Mouse (Mus musculus) limb, embryonic 14.5 days (tissue): ENCODE measurements around the gene Fam207a. TPM values are rescaled to one million over a fixed set of nuclear protein-coding genes. Genes with fewer than 3 reads are reported as not detected.

Experiments
- ATAC-seq: fragments of 200-750 bp; cut with Nextera tagmentation; 2 replicates; pipeline ENCODE4 v1.8.0; 2017; ENCODE audit warnings: low read depth, moderate number of reproducible peaks, moderate TSS enrichment; ENCODE audit not compliant: low FRiP score
- DNase-seq: peaks from one replicate; pipeline ENCODE4 v3.0.0-alpha.2; 2015; ENCODE audit warnings: low spot score
- H3K27ac ChIP-seq: fragments of 300-500 bp; sonication (generic); replicated peaks from 2 replicates; pipeline ENCODE4 v1.5.1; 2014; ENCODE audit warnings: low read depth, mild to moderate bottlenecking, low read length, moderate library complexity, mixed read lengths
- H3K27me3 ChIP-seq: fragments of 300-500 bp; sonication (generic); 2 replicates; pipeline ENCODE4 v1.6.1; 2014; ENCODE audit warnings: low read length, mixed read lengths; ENCODE audit not compliant: control insufficient read depth, insufficient read depth
- H3K36me3 ChIP-seq: fragments of 300-500 bp; sonication (generic); 2 replicates; pipeline ENCODE4 v1.6.1; 2014; ENCODE audit warnings: mild to moderate bottlenecking, low read length, moderate library complexity, mixed read lengths; ENCODE audit not compliant: control insufficient read depth, insufficient read depth
- H3K4me1 ChIP-seq: fragments of 300-500 bp; sonication (generic); 2 replicates; pipeline ENCODE4 v1.6.1; 2014; ENCODE audit warnings: antibody characterized with exemption, low read length, mixed read lengths; ENCODE audit not compliant: control insufficient read depth, insufficient read depth
- H3K4me2 ChIP-seq: fragments of 300-500 bp; sonication (generic); replicated peaks from 2 replicates; pipeline ENCODE4 v1.6.1; 2014; ENCODE audit warnings: low read depth, mild to moderate bottlenecking, low read length, moderate library complexity; ENCODE audit not compliant: severe bottlenecking
- H3K4me3 ChIP-seq: fragments of 300-500 bp; sonication (generic); replicated peaks from 2 replicates; pipeline ENCODE4 v1.5.1; 2014; ENCODE audit warnings: low read length
- H3K9ac ChIP-seq: fragments of 300-500 bp; sonication (generic); 2 replicates; pipeline ENCODE4 v1.6.1; 2014; ENCODE audit warnings: mild to moderate bottlenecking, low read depth, low read length, moderate library complexity; ENCODE audit not compliant: severe bottlenecking
- H3K9me3 ChIP-seq: fragments of 300-500 bp; sonication (generic); 2 replicates; pipeline ENCODE4 v1.6.1; 2016; ENCODE audit warnings: low read length; ENCODE audit not compliant: control insufficient read depth
- POLR2A ChIP-seq: fragments of 200-500 bp; IDR thresholded peaks from 2 replicates; pipeline ENCODE4 v1.8.0; 2012; ENCODE audit warnings: inconsistent platforms, mild to moderate bottlenecking, moderate library complexity, borderline replicate concordance; ENCODE audit not compliant: insufficient read depth, insufficient read length; ENCODE audit errors: extremely low read depth
- WGBS: fragments of 180-500 bp; shearing (Covaris S2); extraction: QIAGEN DNeasy Blood & Tissue Kit; methylation state at CpG from one replicate; pipeline ENCODE4 v1.1.7; 2014; 5-methylcytosine and 5-hydroxymethylcytosine counted together
- polyA plus RNA-seq, 2 experiments: library from polyadenylated mRNA; depleted of rRNA in 1 of 2; stranded (reverse) in 1 of 2; unstranded in 1 of 2; fragments of >200 nt; fragmentation: Nextera tagmentation in 1 of 2; extraction: Ambion mirVana in 1 of 2; gene quantifications; 2 replicates each; pipeline versions ENCODE4 v1.2.1 to v1.2.3; 2012 to 2014

Gene Fam207a
- polyA plus RNA-seq, 2 experiments = 38.6 to 41.7 TPM

DNA sequence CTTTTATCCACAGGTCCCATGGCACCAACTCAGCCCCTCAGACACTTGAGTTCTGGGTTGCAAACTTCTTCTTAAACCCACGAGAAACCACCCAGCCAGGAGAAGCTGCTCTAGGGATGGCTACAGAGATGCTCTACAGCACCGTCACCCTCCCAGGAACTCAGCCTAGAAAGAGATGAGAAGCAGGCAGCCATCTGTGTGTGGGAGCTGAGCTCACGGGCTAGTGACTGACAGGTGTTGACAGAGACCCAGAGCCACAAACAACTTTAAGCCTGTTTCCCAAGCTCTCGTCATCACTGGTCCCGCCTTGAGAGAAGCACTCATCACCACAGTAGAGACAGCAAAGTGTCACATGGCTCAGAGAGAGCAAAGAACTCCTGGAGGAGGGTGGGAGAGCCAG lies 43.4 kb downstream of the Fam207a start:
- Histone ChIP-seq H3K27me3 (no peaks in the 10 kb centered on the region), H3K9me3 (no peaks in the 10 kb centered on the region), H3K36me3 (no peaks in the 10 kb centered on the region), H3K27ac (no peak overlapping the region), H3K9ac (no peak overlapping the region), H3K4me3 (no peak overlapping the region), H3K4me1 (no peaks in the 10 kb centered on the region), H3K4me2 (no peak overlapping the region)
- ATAC-seq = no peak
- 70% methylated on average over 5 of the region's 5 CpGs for WGBS
- DNase-seq = no peak
- TF ChIP-seq POLR2A = no peak

DNA sequence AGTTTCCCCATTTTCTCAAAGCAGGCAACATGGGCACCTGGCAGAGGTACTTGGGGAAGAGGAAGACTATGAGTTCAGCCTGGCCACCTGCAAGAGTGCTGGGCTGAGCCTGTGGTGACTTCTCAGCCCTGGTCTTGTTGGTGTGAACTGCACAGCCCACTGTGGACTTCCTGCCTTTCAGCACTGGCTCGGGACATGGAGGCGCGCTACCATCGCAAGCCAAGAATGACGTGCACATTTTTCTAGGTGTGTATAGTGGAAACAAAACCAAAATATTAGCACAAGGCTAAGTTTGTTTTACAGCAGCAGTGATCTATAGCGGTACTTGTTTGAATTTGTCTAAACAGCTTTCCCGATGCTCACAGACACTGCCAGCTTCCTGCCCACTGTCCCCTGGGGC lies 44.1 kb downstream of the Fam207a start:
- Histone ChIP-seq H3K27ac (no peak overlapping the region), H3K4me3 (no peak overlapping the region), H3K4me1 (no peaks in the 10 kb centered on the region), H3K27me3 (no peaks in the 10 kb centered on the region), H3K4me2 (no peak overlapping the region), H3K9me3 (no peaks in the 10 kb centered on the region), H3K9ac (no peak overlapping the region), H3K36me3 (no peaks in the 10 kb centered on the region)
- no peak for DNase-seq
- no peak for ATAC-seq
- WGBS = 84% methylated on average over 7 of the region's 7 CpGs
- TF ChIP-seq POLR2A = no peak

DNA sequence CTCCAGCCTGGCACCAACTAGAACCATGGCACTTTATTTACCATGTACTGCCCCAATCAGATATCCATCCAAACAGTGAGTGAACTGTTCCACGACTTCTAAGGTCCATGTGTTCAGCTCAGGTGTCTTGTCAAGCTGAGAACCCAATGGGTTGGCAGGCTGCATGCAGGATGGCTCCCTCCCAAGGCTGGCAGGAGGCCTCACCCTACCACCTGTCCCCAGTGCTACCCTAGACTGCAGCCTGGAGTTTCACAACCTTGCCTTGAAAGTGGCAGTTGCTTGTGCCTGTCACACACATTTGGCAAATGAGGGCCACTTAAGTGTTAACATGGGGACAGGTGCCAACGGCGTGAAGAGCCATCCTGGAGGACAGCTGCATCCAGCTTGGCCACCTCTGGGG lies 44.8 kb downstream of the Fam207a start:
- Histone ChIP-seq H3K4me3 (no peak overlapping the region), H3K27ac (no peak overlapping the region), H3K4me2 (no peak overlapping the region), H3K9ac (no peak overlapping the region), H3K36me3 (no peaks in the 10 kb centered on the region), H3K27me3 (no peaks in the 10 kb centered on the region), H3K9me3 (no peaks in the 10 kb centered on the region), H3K4me1 (no peaks in the 10 kb centered on the region)
- DNase-seq (no peak), ATAC-seq (no peak)
- 70% methylated on average over 3 of the region's 3 CpGs for WGBS
- TF ChIP-seq POLR2A = no peak

DNA sequence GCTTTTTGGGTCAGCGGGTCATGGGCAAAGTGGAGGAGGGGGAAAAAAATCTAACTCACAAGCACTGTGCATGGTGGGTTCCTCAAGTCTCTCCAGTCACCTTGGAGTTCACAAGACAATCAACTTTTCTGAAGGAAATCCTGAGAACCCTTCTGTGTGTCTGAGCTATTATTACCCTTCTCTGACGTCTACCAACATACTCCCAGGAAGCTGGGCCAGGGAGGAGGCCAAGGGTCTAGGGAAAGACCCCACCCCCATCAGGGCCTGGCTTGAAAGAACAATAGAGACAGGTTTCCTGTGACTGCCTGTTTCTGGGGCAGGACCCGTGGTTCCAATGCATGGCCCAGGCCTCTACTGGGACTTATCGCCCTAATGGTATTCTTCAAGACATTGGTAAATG lies 46.9 kb downstream of the Fam207a start:
- DNase-seq (no peak), ATAC-seq (no peak)
- Histone ChIP-seq H3K27me3 (no peaks in the 10 kb centered on the region), H3K4me2 (no peak overlapping the region), H3K9me3 (no peaks in the 10 kb centered on the region), H3K4me3 (no peak overlapping the region), H3K27ac (no peak overlapping the region), H3K9ac (no peak overlapping the region), H3K36me3 (no peaks in the 10 kb centered on the region), H3K4me1 (no peaks in the 10 kb centered on the region; the same call in 1 of the 2 replicates)
- no peak for TF ChIP-seq POLR2A
- 68% methylated on average over 4 of the region's 4 CpGs for WGBS

DNA sequence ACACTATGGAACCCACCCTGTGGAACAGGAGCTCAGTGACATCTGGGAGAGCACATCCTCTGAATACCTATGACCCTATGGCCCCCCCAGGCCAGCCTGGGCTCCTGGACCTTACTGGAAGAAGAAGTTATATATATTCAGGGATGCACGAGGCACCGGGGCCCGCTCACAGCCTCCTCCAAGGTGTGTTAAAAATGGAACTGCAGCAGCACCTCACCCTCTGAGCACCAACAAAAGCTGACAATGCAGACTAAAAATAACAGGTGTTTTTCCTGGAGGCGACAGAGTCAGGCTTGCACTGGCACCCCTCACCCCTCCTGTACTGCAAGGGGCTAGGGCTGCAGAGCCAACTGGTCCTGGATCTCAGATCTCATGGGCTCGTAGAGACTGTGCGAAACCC lies 48.2 kb downstream of the Fam207a start:
- Histone ChIP-seq H3K36me3 (no peaks in the 10 kb centered on the region), H3K27me3 (no peaks in the 10 kb centered on the region), H3K4me1 (no peaks in the 10 kb centered on the region; the same call in 1 of the 2 replicates), H3K4me2 (no peak overlapping the region), H3K9me3 (no peaks in the 10 kb centered on the region), H3K9ac (no peak overlapping the region), H3K27ac (no peak overlapping the region), H3K4me3 (no peak overlapping the region)
- no peak for ATAC-seq
- no peak for TF ChIP-seq POLR2A
- 76% methylated on average over 6 of the region's 6 CpGs for WGBS
- DNase-seq = no peak

- Histone ChIP-seq H3K4me2 (no peak overlapping the region), H3K4me3 (no peak overlapping the region), H3K36me3 (no peaks in the 10 kb centered on the region), H3K9me3 (no peaks in the 10 kb centered on the region), H3K4me1 (no peaks in the 10 kb centered on the region; the same call in 1 of the 2 replicates), H3K9ac (no peak overlapping the region), H3K27ac (no peak overlapping the region), H3K27me3 (no peaks in the 10 kb centered on the region)
- TF ChIP-seq POLR2A = no peak
- DNase-seq (no peak), ATAC-seq (no peak)
- WGBS = 77% methylated on average over 5 of the region's 5 CpGs
Observed at GRCm38 (mm10) chr10:77465902-77466301, 49.7 kb downstream of the Fam207a start.
